Mouse (Mus musculus): ENCODE measurements around the gene H2-Q4. TPM values are rescaled to one million over a fixed set of nuclear protein-coding genes. Genes with fewer than 3 reads are reported as not detected.
"Not testable (repeated sequence)": the region's sequence is repeated elsewhere in the genome, so short reads cannot be mapped to it uniquely, and the experiment has no call there.

H2-Q4 gene
- 272 and 274 TPM in 2 replicates for polyA plus RNA-seq (2012; rRNA removed)

- DNase-seq = peak; percentile 95
- H3K27ac ChIP-seq (ENCODE audit: control insufficient read depth, insufficient read depth, low read length) = peak within 1 kb of the TSS; percentile 26; the same call in 1 of the 2 replicates
- peaks cover 10% of the 10 kb centered on the region for H3K4me1 ChIP-seq (replicated peaks; ENCODE audit: control insufficient read depth, insufficient read depth, low read length)
- 0 out of 2 replicates have a peak, but pooled peaks have one; percentile 20 for TF ChIP-seq CTCF (IDR thresholded peaks at IDR 0.05; ENCODE audit: borderline replicate concordance, control insufficient read depth, extremely low read depth, insufficient read depth, low read length, poor library complexity)
- TF ChIP-seq POLR2A (IDR thresholded peaks at IDR 0.05; ENCODE audit: control insufficient read depth, extremely low read depth, insufficient read depth, low read length, poor library complexity) = peak; percentile 93
- no peaks in the 10 kb centered on the region for H3K36me3 ChIP-seq (ENCODE audit: control insufficient read depth, insufficient read depth, low read length)
- H3K27me3 ChIP-seq (ENCODE audit: control insufficient read depth, insufficient read depth, low read length) = no peaks in the 10 kb centered on the region
- peak within 1 kb of the TSS; percentile 92 for H3K4me3 ChIP-seq (ENCODE audit: control insufficient read depth, insufficient read depth, low read length)
- WGBS = under 1% methylated on average over 16 of the region's 16 CpGs
These were observed at the start of gene H2-Q4 for GRCm38 (mm10) chr17:35379369-35379728. Gene H2-Q4 (plus strand): TSS chr17:35379617.

DNA sequence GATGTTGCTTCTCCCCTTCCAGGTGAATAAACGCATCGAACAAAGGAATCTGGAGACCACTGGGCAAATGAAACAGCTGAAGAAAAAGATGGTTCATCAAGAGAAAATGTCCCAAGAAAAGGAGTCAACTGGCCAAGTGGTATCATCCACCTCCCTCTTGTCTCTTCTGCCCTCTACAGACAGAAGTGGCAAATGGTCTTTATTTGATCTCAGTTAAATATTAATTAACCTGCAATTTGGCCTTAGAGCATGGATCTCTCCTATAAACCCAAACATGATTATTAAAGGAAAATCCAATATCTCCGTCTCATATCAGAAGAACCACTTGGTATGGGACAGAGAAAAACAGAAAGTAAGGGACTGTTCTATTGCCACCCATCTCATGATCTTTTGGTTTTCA is 49.7 kb upstream of the H2-Q4 start:
- H3K27me3 ChIP-seq (ENCODE audit: control insufficient read depth, insufficient read depth, low read length); H3K4me3 ChIP-seq (ENCODE audit: control insufficient read depth, insufficient read depth, low read length); DNase-seq; H3K4me1 ChIP-seq (replicated peaks; ENCODE audit: control insufficient read depth, insufficient read depth, low read length); H3K36me3 ChIP-seq (ENCODE audit: control insufficient read depth, insufficient read depth, low read length); H3K27ac ChIP-seq (ENCODE audit: control insufficient read depth, insufficient read depth, low read length): not testable (repeated sequence)
- WGBS = 62% methylated on average over 3 of the region's 3 CpGs

GRCm38 (mm10) chr17:35331546-35331945 is 47.9 kb upstream of the H2-Q4 start:
- not testable (repeated sequence) for H3K27me3 ChIP-seq (ENCODE audit: control insufficient read depth, insufficient read depth, low read length); H3K4me3 ChIP-seq (ENCODE audit: control insufficient read depth, insufficient read depth, low read length); H3K36me3 ChIP-seq (ENCODE audit: control insufficient read depth, insufficient read depth, low read length); DNase-seq; H3K4me1 ChIP-seq (replicated peaks; ENCODE audit: control insufficient read depth, insufficient read depth, low read length); H3K27ac ChIP-seq (ENCODE audit: control insufficient read depth, insufficient read depth, low read length)
- 34% methylated on average over 6 of the region's 6 CpGs for WGBS

GRCm38 (mm10) chr17:35342071-35342671 is 37.2 kb upstream of the H2-Q4 start, which contains the start of gene H2-Q2:
Gene H2-Q2 (plus strand): TSS chr17:35342242.
- Histone ChIP-seq H3K4me3 (ENCODE audit: control insufficient read depth, insufficient read depth, low read length) (peak within 1 kb of the TSS; percentile 65), H3K36me3 (ENCODE audit: control insufficient read depth, insufficient read depth, low read length) (no peaks in the 10 kb centered on the region), H3K4me1 (replicated peaks; ENCODE audit: control insufficient read depth, insufficient read depth, low read length) (peaks cover 31% of the 10 kb centered on the region), H3K27me3 (ENCODE audit: control insufficient read depth, insufficient read depth, low read length) (no peaks in the 10 kb centered on the region), H3K27ac (ENCODE audit: control insufficient read depth, insufficient read depth, low read length) (peak within 1 kb of the TSS; percentile 98)
- WGBS = 2% methylated on average over 40 of the region's 40 CpGs
- TF ChIP-seq CTCF (IDR thresholded peaks at IDR 0.05; ENCODE audit: borderline replicate concordance, control insufficient read depth, extremely low read depth, insufficient read depth, low read length, poor library complexity) (no peak), POLR2A (IDR thresholded peaks at IDR 0.05; ENCODE audit: control insufficient read depth, extremely low read depth, insufficient read depth, low read length, poor library complexity) (0 out of 2 replicates have a peak, but pooled peaks have one; percentile 11)
- peak; percentile 71 for DNase-seq

GRCm38 (mm10) chr17:35342711-35343476 is 36.5 kb upstream of the H2-Q4 start:
- Histone ChIP-seq H3K4me1 (replicated peaks; ENCODE audit: control insufficient read depth, insufficient read depth, low read length) (peaks cover 27% of the 10 kb centered on the region), H3K36me3 (ENCODE audit: control insufficient read depth, insufficient read depth, low read length) (no peaks in the 10 kb centered on the region), H3K4me3 (ENCODE audit: control insufficient read depth, insufficient read depth, low read length) (peak overlapping the region; percentile 65), H3K27ac (ENCODE audit: control insufficient read depth, insufficient read depth, low read length) (no peak overlapping the region), H3K27me3 (ENCODE audit: control insufficient read depth, insufficient read depth, low read length) (no peaks in the 10 kb centered on the region)
- DNase-seq = peak; percentile 48
- TF ChIP-seq CTCF (IDR thresholded peaks at IDR 0.05; ENCODE audit: borderline replicate concordance, control insufficient read depth, extremely low read depth, insufficient read depth, low read length, poor library complexity) = no peak
- no peak for TF ChIP-seq POLR2A (IDR thresholded peaks at IDR 0.05; ENCODE audit: control insufficient read depth, extremely low read depth, insufficient read depth, low read length, poor library complexity)
- 4% methylated on average over 46 of the region's 46 CpGs for WGBS

- DNase-seq; H3K4me3 ChIP-seq (ENCODE audit: control insufficient read depth, insufficient read depth, low read length); H3K27ac ChIP-seq (ENCODE audit: control insufficient read depth, insufficient read depth, low read length); H3K36me3 ChIP-seq (ENCODE audit: control insufficient read depth, insufficient read depth, low read length); H3K27me3 ChIP-seq (ENCODE audit: control insufficient read depth, insufficient read depth, low read length): not testable (repeated sequence)
- H3K4me1 ChIP-seq (replicated peaks; ENCODE audit: control insufficient read depth, insufficient read depth, low read length) = peaks cover 14% of the 10 kb centered on the region
These were observed 31.8 kb upstream of the H2-Q4 start for GRCm38 (mm10) chr17:35347659-35348058.

DNA sequence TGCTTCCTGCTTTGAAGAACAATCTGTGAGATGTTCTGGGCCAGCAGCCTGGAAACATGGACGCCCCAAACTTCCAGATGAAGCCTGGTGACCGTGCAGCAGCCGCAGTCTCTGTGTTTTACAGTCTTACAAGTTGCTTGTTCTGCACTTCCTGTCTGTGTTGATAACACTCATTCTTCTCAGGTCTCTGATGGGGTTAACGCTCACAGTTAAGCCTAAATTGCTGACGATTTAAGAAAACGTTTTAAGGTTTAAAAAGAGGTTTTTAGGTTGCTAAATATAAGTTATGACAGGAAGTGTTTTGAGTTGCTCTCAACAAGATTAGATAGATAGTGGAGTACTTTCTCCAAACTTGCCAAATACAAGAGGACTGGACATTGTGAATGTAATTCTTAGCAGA is 26.1 kb upstream of the H2-Q4 start:
- H3K4me3 ChIP-seq (ENCODE audit: control insufficient read depth, insufficient read depth, low read length); DNase-seq: not testable (repeated sequence)
- WGBS = 5% methylated on average over 6 of the region's 6 CpGs

More for the DNA sequence above, 26.1 kb upstream of the H2-Q4 start:
- H3K27me3 ChIP-seq (ENCODE audit: control insufficient read depth, insufficient read depth, low read length); H3K36me3 ChIP-seq (ENCODE audit: control insufficient read depth, insufficient read depth, low read length): not testable (repeated sequence)
- Histone ChIP-seq H3K4me1 (replicated peaks; ENCODE audit: control insufficient read depth, insufficient read depth, low read length) (peaks cover 26% of the 10 kb centered on the region), H3K27ac (ENCODE audit: control insufficient read depth, insufficient read depth, low read length) (peak overlapping the region; percentile 96)

Data from thymus, adult 2 months (tissue).